Mouse (Mus musculus) bone marrow, adult 2 months (tissue): ENCODE results near the gene Hist1h2bl. TPM values are rescaled to one million over a fixed set of nuclear protein-coding genes. Genes with fewer than 3 reads are reported as not detected.

ENCODE experiments used
- H3K27ac ChIP-seq: fragments of 200-500 bp; 2 replicates; pipeline ENCODE4 v1.5.1; 2012; ENCODE audit warnings: low read depth, mild to moderate bottlenecking, control low read depth, inconsistent platforms, low read length; ENCODE audit not compliant: control insufficient read depth, poor library complexity, insufficient read depth
- H3K4me1 ChIP-seq: fragments of 200-500 bp; 2 replicates; pipeline ENCODE4 v1.6.1; 2011; ENCODE audit warnings: low read length; ENCODE audit not compliant: control insufficient read depth, insufficient read depth
- H3K4me3 ChIP-seq: fragments of 200-500 bp; replicated peaks from 2 replicates; pipeline ENCODE3; 2011; ENCODE audit warnings: mild to moderate bottlenecking, low read depth, low read length, control low read depth; ENCODE audit not compliant: control insufficient read depth
- CTCF ChIP-seq: fragments of 200-500 bp; IDR thresholded peaks from 2 replicates; pipeline ENCODE4 v1.5.1; 2011; ENCODE audit warnings: low read length, control low read depth; ENCODE audit not compliant: control insufficient read depth, insufficient read depth
- POLR2A ChIP-seq: fragments of 200-500 bp; IDR thresholded peaks from 2 replicates; pipeline ENCODE4 v1.6.1; 2011; ENCODE audit warnings: low read depth, mild to moderate bottlenecking, control low read depth, low read length, borderline replicate concordance; ENCODE audit not compliant: control insufficient read depth
- WGBS: fragments of 180-500 bp; shearing (Covaris S2); methylation state at CpG from one replicate; pipeline ENCODE4 v1.1.7; 2018; 5-methylcytosine and 5-hydroxymethylcytosine counted together
- polyA plus RNA-seq: library from polyadenylated mRNA; stranded (reverse); fragments of >200 nt; gene quantifications from 2 replicates; pipeline ENCODE4 v1.2.4, GENCODE M21; 2011; ENCODE audit warnings: low replicate concordance; ENCODE audit not compliant: missing spikeins, insufficient read depth, insufficient read length

Gene Hist1h2bl
- polyA plus RNA-seq, 1 experiment, result 65.7 TPM

DNA sequence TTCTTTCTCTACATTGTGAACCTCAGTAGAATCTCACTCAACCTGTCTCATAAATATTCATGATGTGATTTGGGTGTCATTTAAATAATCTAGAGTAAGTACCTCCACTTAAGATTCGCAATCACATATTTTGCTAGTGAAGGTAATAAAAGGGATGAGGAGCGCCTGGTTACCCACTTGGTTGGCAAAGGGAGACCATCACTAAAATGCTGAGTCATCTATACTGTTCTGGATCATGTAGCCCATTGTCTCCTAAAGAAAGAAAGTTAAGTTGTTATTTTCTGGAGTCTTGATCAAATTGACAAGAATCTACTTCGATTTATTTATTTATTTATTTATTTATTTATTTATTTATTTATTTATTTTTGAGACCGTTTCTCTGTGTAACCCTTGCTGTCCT lies 9.3 kb downstream of the Hist1h2bl start:
- no peak overlapping the region for H3K27ac ChIP-seq
- WGBS, result 65% methylated on average over 4 of the region's 4 CpGs
- TF ChIP-seq CTCF (no peak), POLR2A (no peak)
- no peak overlapping the region for H3K4me3 ChIP-seq
- no peaks in the 10 kb centered on the region; the same call in 1 of the 2 replicates for H3K4me1 ChIP-seq

DNA sequence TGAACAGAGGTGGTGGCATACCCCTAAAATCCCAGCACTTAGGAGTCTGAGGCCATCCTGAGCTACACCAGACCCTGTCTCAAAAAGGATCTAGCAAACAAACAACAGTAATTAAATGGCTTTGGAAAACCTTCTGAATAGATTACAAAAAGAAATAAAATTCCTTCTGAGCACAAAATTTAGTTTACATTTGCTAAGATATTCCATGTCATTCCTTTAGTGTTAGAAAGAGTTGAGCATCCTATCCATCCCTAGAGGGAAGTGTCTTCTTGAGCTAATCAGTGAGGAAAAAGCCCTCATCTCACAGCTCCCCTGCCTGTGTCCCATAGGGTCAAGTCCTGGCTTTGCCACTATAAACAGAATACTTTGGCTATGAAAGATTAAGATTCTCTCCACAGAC lies 18.1 kb downstream of the Hist1h2bl start, which contains the start of gene Olfr1359:
Gene Olfr1359, plus strand, starts transcription at position 301 of the 400 bp plus-strand sequence.
- Histone ChIP-seq H3K4me1 (no peaks in the 10 kb centered on the region), H3K27ac (no peak within 1 kb of the TSS), H3K4me3 (no peak within 1 kb of the TSS)
- no peak for TF ChIP-seq CTCF
- TF ChIP-seq POLR2A, result no peak

GRCm38 (mm10) chr13:21677305-21677704 lies 38.6 kb downstream of the Hist1h2bl start, which contains the start of gene Olfr1360:
Gene Olfr1360, minus strand, starts transcription at chr13:21677405.
- WGBS, result 79% methylated on average over 2 of the region's 2 CpGs
- TF ChIP-seq CTCF (no peak), POLR2A (no peak)
- Histone ChIP-seq H3K4me1 (no peaks in the 10 kb centered on the region), H3K4me3 (no peak within 1 kb of the TSS), H3K27ac (no peak within 1 kb of the TSS)

Other genes starting within 250 kb of the Hist1h2bl start
- gene Nkapl, start 247.6 kb downstream of the Hist1h2bl start, polyA plus RNA-seq, result 0.66 TPM in 1 of 2 replicates, not detected in the other
- not detected in 2 replicates for gene Zkscan4, start 237.2 kb downstream of the Hist1h2bl start, polyA plus RNA-seq
- gene Gm10065, start 236.7 kb downstream of the Hist1h2bl start, polyA plus RNA-seq, result not detected in 2 replicates
- gene AK157302, start 220.9 kb downstream of the Hist1h2bl start, polyA plus RNA-seq, result 1.6 TPM in 1 of 2 replicates, not detected in the other
- 14.1 TPM in 1 of 2 replicates, not detected in the other for gene Gm11273, start 214.7 kb downstream of the Hist1h2bl start, polyA plus RNA-seq
- gene Zkscan8, start 185.0 kb downstream of the Hist1h2bl start, polyA plus RNA-seq, result 2.1 and 6.4 TPM in 2 replicates
- gene Olfr1366, start 173.3 kb downstream of the Hist1h2bl start, polyA plus RNA-seq, result not detected in 2 replicates
- gene Olfr1535, start 156.2 kb downstream of the Hist1h2bl start, polyA plus RNA-seq, result 0.90 and 1.00 TPM in 2 replicates
- gene Olfr1364, start 134.4 kb downstream of the Hist1h2bl start, polyA plus RNA-seq, result not detected in 2 replicates
- gene Olfr1362, start 102.1 kb downstream of the Hist1h2bl start, polyA plus RNA-seq, result not detected in 2 replicates
- not detected in 2 replicates for gene Olfr11, start 73.6 kb downstream of the Hist1h2bl start, polyA plus RNA-seq
- gene Olfr1361, start 52.8 kb downstream of the Hist1h2bl start, polyA plus RNA-seq, result not detected in 2 replicates
- not detected in 2 replicates for gene Olfr1360, start 38.7 kb downstream of the Hist1h2bl start, polyA plus RNA-seq
- gene Olfr1359, start 18.0 kb downstream of the Hist1h2bl start, polyA plus RNA-seq, result not detected in 2 replicates
- gene Hist1h2ai, start 279 bp upstream of the Hist1h2bl start, polyA plus RNA-seq, result 19.2 and 21.1 TPM in 2 replicates
- gene Hist1h3h, start 1.5 kb upstream of the Hist1h2bl start, polyA plus RNA-seq, result 49.7 and 178 TPM in 2 replicates
- 19.6 and 68.6 TPM in 2 replicates for gene Hist1h2bm, start 5.9 kb upstream of the Hist1h2bl start, polyA plus RNA-seq
- 47.4 and 58.6 TPM in 2 replicates for gene Hist1h4j, start 18.9 kb upstream of the Hist1h2bl start, polyA plus RNA-seq
- 358 and 477 TPM in 2 replicates for gene Hist1h4k, start 34.4 kb upstream of the Hist1h2bl start, polyA plus RNA-seq
- 25.2 and 61.7 TPM in 2 replicates for gene Hist1h2ak, start 37.7 kb upstream of the Hist1h2bl start, polyA plus RNA-seq
- 98.2 and 195 TPM in 2 replicates for gene Hist1h2bn, start 38.0 kb upstream of the Hist1h2bl start, polyA plus RNA-seq
- gene Hist1h1b, start 64.5 kb upstream of the Hist1h2bl start, polyA plus RNA-seq, result 99.1 and 123 TPM in 2 replicates
- 34.1 TPM in 1 of 2 replicates, not detected in the other for gene Hist1h3i, start 67.2 kb upstream of the Hist1h2bl start, polyA plus RNA-seq
- 14.9 and 15.3 TPM in 2 replicates for gene Hist1h2an, start 71.1 kb upstream of the Hist1h2bl start, polyA plus RNA-seq
- 31.5 and 33.4 TPM in 2 replicates for gene Hist1h2bp, start 71.3 kb upstream of the Hist1h2bl start, polyA plus RNA-seq
- 27.5 and 42.9 TPM in 2 replicates for gene Hist1h2bq, start 94.1 kb upstream of the Hist1h2bl start, polyA plus RNA-seq
- 5.1 TPM in 1 of 2 replicates, not detected in the other for gene Hist1h2ao, start 94.3 kb upstream of the Hist1h2bl start, polyA plus RNA-seq
- gene Hist1h4m, start 95.6 kb upstream of the Hist1h2bl start, polyA plus RNA-seq, result 157 and 288 TPM in 2 replicates
- gene Hist1h4n, start 116.1 kb upstream of the Hist1h2bl start, polyA plus RNA-seq, result 79.8 and 313 TPM in 2 replicates
- 94.2 and 102 TPM in 2 replicates for gene Hist1h2ap, start 117.4 kb upstream of the Hist1h2bl start, polyA plus RNA-seq
- 36.9 and 43.8 TPM in 2 replicates for gene Hist1h2br, start 117.6 kb upstream of the Hist1h2bl start, polyA plus RNA-seq
- 1.4 and 2.5 TPM in 2 replicates for gene Zfp184, start 229.0 kb upstream of the Hist1h2bl start, polyA plus RNA-seq